Mouse (Mus musculus) gastrocnemius, postnatal 4 days (tissue): ENCODE measurements at regions not wholly inside any gene's neighbourhood (a gene's known extent, or its start where the extent isn't known, plus 50 kb on each side); places are given as distances from the start of the nearest gene placed in this dataset.

Experiments
- DNase-seq, 2 experiments: peaks; one replicate each; pipeline ENCODE4 v3.0.0; 2021 to 2022; ENCODE audit warnings: low spot score in 2 of 2, mixed read lengths in 2 of 2

DNA sequence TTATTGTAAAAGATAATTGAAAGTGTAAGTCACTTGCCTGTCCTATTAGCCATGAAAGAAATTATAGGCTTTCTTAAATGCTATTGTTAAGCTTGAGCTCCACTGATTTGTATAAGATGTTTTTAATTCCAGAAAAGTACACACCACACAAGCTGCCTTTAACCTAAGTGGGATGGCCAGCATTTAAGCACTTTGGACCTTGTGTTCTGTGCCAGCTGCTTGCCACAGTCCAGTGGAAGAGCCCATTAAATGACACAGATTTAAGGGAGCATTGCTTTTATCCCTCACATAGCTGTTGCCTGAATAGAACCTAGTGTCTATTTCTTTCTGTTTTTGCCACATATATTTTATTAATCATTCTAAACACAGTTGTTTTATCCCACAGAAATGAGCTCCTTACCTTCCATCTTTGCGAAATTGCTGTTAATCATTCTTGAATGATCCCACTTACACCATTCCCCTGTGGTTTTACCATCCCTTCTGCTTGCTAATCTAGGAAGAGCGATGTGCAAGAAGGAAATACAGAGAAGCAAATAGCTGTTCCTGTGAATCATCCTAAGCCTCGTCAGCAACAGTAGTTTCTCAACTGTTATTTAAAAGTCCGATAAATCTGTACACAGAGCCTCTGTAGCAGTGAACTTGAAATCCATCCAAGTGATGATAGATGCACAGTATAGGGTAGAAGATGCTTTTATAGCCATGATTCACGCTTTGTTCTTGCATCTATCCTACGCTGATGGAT is 57.9 kb upstream of the Samsn1 start:
- no peak for DNase-seq

DNA sequence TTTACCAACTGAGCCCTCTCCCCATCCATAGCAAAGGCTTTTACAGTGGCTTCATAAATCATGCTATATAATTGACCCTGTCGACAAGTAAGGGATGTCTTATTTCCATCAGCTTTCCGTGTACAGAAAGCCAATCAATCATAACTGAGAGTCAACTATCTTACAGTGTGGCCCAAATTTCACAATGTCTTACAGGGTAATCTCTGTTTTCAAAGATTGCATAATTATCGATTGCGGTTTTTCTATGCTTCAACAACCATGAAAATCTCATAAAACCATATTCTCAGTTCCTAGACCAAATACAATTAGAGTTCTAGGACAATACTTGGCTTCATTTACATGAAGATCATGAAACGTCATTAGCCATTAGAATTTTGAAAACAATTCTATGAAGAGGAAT is 56.1 kb upstream of the Samsn1 start:
- DNase-seq: no peak

DNA sequence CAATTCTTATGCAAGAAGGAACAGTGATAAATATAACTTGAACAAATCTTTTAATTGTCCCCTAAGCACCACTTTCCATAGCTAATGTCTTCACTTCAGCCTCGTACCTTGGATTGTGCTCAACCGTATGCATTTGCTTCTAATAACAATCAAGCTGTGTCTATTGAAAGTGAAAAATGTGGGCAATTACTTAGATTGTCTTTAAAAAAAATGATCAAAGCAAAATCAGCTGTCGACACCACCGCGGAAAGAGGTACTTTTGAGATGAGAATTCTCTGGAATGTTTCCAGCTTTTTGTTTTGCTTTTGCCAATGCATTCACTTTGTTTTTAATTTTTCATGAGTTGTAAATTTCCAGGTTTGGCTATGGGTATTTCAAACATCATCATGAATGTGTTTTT is 54.1 kb upstream of the Samsn1 start:
- DNase-seq: no peak
